Mouse (Mus musculus): ENCODE results near the gene Pnpla5.
"Not testable (repeated sequence)": the region's sequence is repeated elsewhere in the genome, so short reads cannot be mapped to it uniquely, and the experiment has no call there.

The Pnpla5 gene

GRCm38 (mm10) chr15:84123075-84123474, at the start of gene Pnpla5:
Gene Pnpla5, minus strand, starts transcription at chr15:84123175.
- DNase-seq (ENCODE audit: low spot score): no peak

- DNase-seq (ENCODE audit: low spot score): no peak
Measured at GRCm38 (mm10) chr15:84171166-84171565, 48.2 kb upstream of the Pnpla5 start.

- DNase-seq (ENCODE audit: low spot score): no peak
Measured at GRCm38 (mm10) chr15:84169511-84169910, 46.5 kb upstream of the Pnpla5 start.

GRCm38 (mm10) chr15:84168170-84169161, 45.5 kb upstream of the Pnpla5 start:
- no peak for DNase-seq (ENCODE audit: low spot score)

GRCm38 (mm10) chr15:84167600-84167999, 44.6 kb upstream of the Pnpla5 start, which contains the start of gene Pnpla3:
Gene Pnpla3, plus strand, starts transcription at chr15:84167837.
- DNase-seq (ENCODE audit: low spot score): peak; percentile 90

GRCm38 (mm10) chr15:84166818-84167217, 43.8 kb upstream of the Pnpla5 start:
- no peak for DNase-seq (ENCODE audit: low spot score)

- DNase-seq (ENCODE audit: low spot score): no peak
Measured at GRCm38 (mm10) chr15:84161871-84162270, 38.9 kb upstream of the Pnpla5 start.

- not testable (repeated sequence) for DNase-seq (ENCODE audit: low spot score)
Measured at GRCm38 (mm10) chr15:84157530-84157929, 34.6 kb upstream of the Pnpla5 start.

GRCm38 (mm10) chr15:84156158-84156557, 33.2 kb upstream of the Pnpla5 start:
- no peak for DNase-seq (ENCODE audit: low spot score)

GRCm38 (mm10) chr15:84140929-84141328, 18.0 kb upstream of the Pnpla5 start:
- no peak for DNase-seq (ENCODE audit: low spot score)

- DNase-seq (ENCODE audit: low spot score): no peak
Measured at GRCm38 (mm10) chr15:84140109-84140508, 17.1 kb upstream of the Pnpla5 start.

GRCm38 (mm10) chr15:84139592-84140005, 16.6 kb upstream of the Pnpla5 start:
- no peak for DNase-seq (ENCODE audit: low spot score)

GRCm38 (mm10) chr15:84136473-84137415, 13.8 kb upstream of the Pnpla5 start:
- DNase-seq (ENCODE audit: low spot score): no peak

- DNase-seq (ENCODE audit: low spot score): no peak
Measured at GRCm38 (mm10) chr15:84135472-84135871, 12.5 kb upstream of the Pnpla5 start.

- no peak for DNase-seq (ENCODE audit: low spot score)
Measured at GRCm38 (mm10) chr15:84133440-84133839, 10.5 kb upstream of the Pnpla5 start.

GRCm38 (mm10) chr15:84131971-84132370, 9.0 kb upstream of the Pnpla5 start:
- no peak for DNase-seq (ENCODE audit: low spot score)

- no peak for DNase-seq (ENCODE audit: low spot score)
Measured at GRCm38 (mm10) chr15:84131096-84131786, 8.3 kb upstream of the Pnpla5 start.

- DNase-seq (ENCODE audit: low spot score): no peak
Measured at GRCm38 (mm10) chr15:84126871-84127270, 3.9 kb upstream of the Pnpla5 start.

GRCm38 (mm10) chr15:84126447-84126846, 3.5 kb upstream of the Pnpla5 start:
- no peak for DNase-seq (ENCODE audit: low spot score)

GRCm38 (mm10) chr15:84124086-84124485, 1.1 kb upstream of the Pnpla5 start:
- no peak for DNase-seq (ENCODE audit: low spot score)

- DNase-seq (ENCODE audit: low spot score): no peak
Measured at GRCm38 (mm10) chr15:84121036-84121435, 1.9 kb downstream of the Pnpla5 start.

- DNase-seq (ENCODE audit: low spot score): no peak
Measured at GRCm38 (mm10) chr15:84120612-84121011, 2.4 kb downstream of the Pnpla5 start.

Measured in yolk sac, embryonic 10.5 days (tissue).